Mouse (Mus musculus): ENCODE measurements around the gene Nfia.

Nfia gene

GRCm38 (mm10) chr4:97783073-97783879 is 10.7 kb downstream of the Nfia start:
- no peak for DNase-seq

GRCm38 (mm10) chr4:97784236-97784635 is 11.7 kb downstream of the Nfia start:
- DNase-seq: no peak

- no peak for DNase-seq
These were observed 13.2 kb downstream of the Nfia start for GRCm38 (mm10) chr4:97785547-97786271.

- DNase-seq: peak; percentile 20
These were observed 14.0 kb downstream of the Nfia start for GRCm38 (mm10) chr4:97786571-97786970.

GRCm38 (mm10) chr4:97787515-97787914 is 15.0 kb downstream of the Nfia start:
- DNase-seq: no peak

- DNase-seq: no peak
These were observed 16.0 kb downstream of the Nfia start for GRCm38 (mm10) chr4:97788537-97788936.

- no peak for DNase-seq
These were observed 21.4 kb downstream of the Nfia start for GRCm38 (mm10) chr4:97793931-97794330.

GRCm38 (mm10) chr4:97794865-97795264 is 22.3 kb downstream of the Nfia start:
- no peak for DNase-seq

- DNase-seq: no peak
These were observed 23.4 kb downstream of the Nfia start for GRCm38 (mm10) chr4:97795957-97796356.

- no peak for DNase-seq
These were observed 24.0 kb downstream of the Nfia start for GRCm38 (mm10) chr4:97796505-97796904.

- DNase-seq: no peak
These were observed 31.3 kb downstream of the Nfia start for GRCm38 (mm10) chr4:97803791-97804190.

- DNase-seq: no peak
These were observed 32.1 kb downstream of the Nfia start for GRCm38 (mm10) chr4:97804638-97805037.

- DNase-seq: no peak
These were observed 32.7 kb downstream of the Nfia start for GRCm38 (mm10) chr4:97805255-97805654.

GRCm38 (mm10) chr4:97805896-97806808 is 33.6 kb downstream of the Nfia start:
- no peak for DNase-seq

GRCm38 (mm10) chr4:97806924-97807323 is 34.4 kb downstream of the Nfia start:
- DNase-seq: no peak

- DNase-seq: no peak
These were observed 36.4 kb downstream of the Nfia start for GRCm38 (mm10) chr4:97808885-97809284.

GRCm38 (mm10) chr4:97809582-97810295 is 37.2 kb downstream of the Nfia start:
- no peak for DNase-seq

- DNase-seq: no peak
These were observed 37.9 kb downstream of the Nfia start for GRCm38 (mm10) chr4:97810348-97810939.

- DNase-seq: no peak
These were observed 40.5 kb downstream of the Nfia start for GRCm38 (mm10) chr4:97813035-97813434.

- DNase-seq: no peak
These were observed 41.5 kb downstream of the Nfia start for GRCm38 (mm10) chr4:97813996-97814395.

GRCm38 (mm10) chr4:97814515-97814914 is 42.0 kb downstream of the Nfia start:
- DNase-seq: no peak

- DNase-seq: no peak
These were observed 43.5 kb downstream of the Nfia start for GRCm38 (mm10) chr4:97816001-97816400.

Measured in embryo, embryonic 11 days (tissue).